Comparison of ENCODE assay signal across 8 mouse cellular contexts in genomic region chr9:109833088-109833412, GRCm38 (mm10). TPM values are rescaled to one million over a fixed set of nuclear protein-coding genes. Genes with fewer than 3 reads are reported as not detected.
DNase-seq lines count a peak whose midpoint lies in the region; ATAC-seq and TF ChIP-seq lines count a peak whose summit lies in the region.

No protein-coding gene starts in this region.

- H3K36me3 ChIP-seq in embryonic facial prominence, embryonic 13.5 days = peaks cover 34% of the 10 kb centered on the region
- no peaks in the 10 kb centered on the region for H3K36me3 ChIP-seq in intestine, embryonic 15.5 days
- no peaks in the 10 kb centered on the region for H3K36me3 ChIP-seq in myocyte (ENCODE audit: control insufficient read depth, insufficient read depth)

- peak overlapping the region; percentile 91 for H3K4me2 ChIP-seq in embryonic facial prominence, embryonic 13.5 days
- peak overlapping the region; percentile 90 for H3K4me2 ChIP-seq in intestine, embryonic 15.5 days (replicated peaks)
- peak overlapping the region; percentile 96 for H3K4me2 ChIP-seq in myocyte (ENCODE audit: low read depth)

- H3K4me1 ChIP-seq in embryonic facial prominence, embryonic 13.5 days = peaks cover 10% of the 10 kb centered on the region; the same call in 1 of the 2 replicates
- peaks cover 4% of the 10 kb centered on the region for H3K4me1 ChIP-seq in intestine, embryonic 15.5 days (replicated peaks)

- no peaks in the 10 kb centered on the region for H3K9me3 ChIP-seq in embryonic facial prominence, embryonic 13.5 days
- no peaks in the 10 kb centered on the region for H3K9me3 ChIP-seq in intestine, embryonic 15.5 days

- no peak for DNase-seq in left cerebral cortex, adult 2 months (ENCODE audit: extremely low spot score in 1 of 2, low spot score in 2 of 2)
- no peak for DNase-seq in left cerebral cortex, adult 9 months (ENCODE audit: low spot score in 2 of 2)
- no peak for DNase-seq in embryo, embryonic 10 days (ENCODE audit: low spot score)
- no peak for DNase-seq in left cerebral cortex, adult 18-20 months (ENCODE audit: low spot score in 2 of 2)
- no peak for DNase-seq in layer of hippocampus, postnatal 25 days (ENCODE audit: extremely low spot score in 1 of 2, low spot score in 1 of 2)

- H3K27ac ChIP-seq in left cerebral cortex, adult 2 months = peak overlapping the region; percentile 93
- H3K27ac ChIP-seq in embryonic facial prominence, embryonic 13.5 days = no peak overlapping the region
- no peak overlapping the region for H3K27ac ChIP-seq in intestine, embryonic 15.5 days

- WGBS in embryonic facial prominence, embryonic 13.5 days = 11% methylated on average over 6 of the region's 6 CpGs
- WGBS in intestine, embryonic 15.5 days = 6% methylated on average over 6 of the region's 6 CpGs

- TF ChIP-seq POLR2A in myocyte (IDR thresholded peaks at IDR 0.05; ENCODE audit: insufficient read length, low read depth) = no peak

- H3K9ac ChIP-seq in embryonic facial prominence, embryonic 13.5 days = peak overlapping the region; percentile 80
- H3K9ac ChIP-seq in intestine, embryonic 15.5 days = peak overlapping the region; percentile 56

- peak overlapping the region; percentile 64 for H3K4me3 ChIP-seq in left cerebral cortex, adult 2 months
- peak overlapping the region; percentile 59 for H3K4me3 ChIP-seq in embryonic facial prominence, embryonic 13.5 days
- peak overlapping the region; percentile 54 for H3K4me3 ChIP-seq in intestine, embryonic 15.5 days (replicated peaks)
- peak overlapping the region; percentile 72 for H3K4me3 ChIP-seq in myocyte

- no peaks in the 10 kb centered on the region for H3K27me3 ChIP-seq in embryonic facial prominence, embryonic 13.5 days
- no peaks in the 10 kb centered on the region for H3K27me3 ChIP-seq in intestine, embryonic 15.5 days (replicated peaks)
- H3K27me3 ChIP-seq in myocyte (ENCODE audit: control insufficient read depth, insufficient read depth, insufficient read length) = no peaks in the 10 kb centered on the region

- no peaks in the 10 kb centered on the region for H3K79me2 ChIP-seq in myocyte (ENCODE audit: control insufficient read depth, insufficient read depth)

- intact Hi-C loops in left cerebral cortex, adult 2 months (cut with DNase I) = loop anchor here (5.0 to 10.0 kb wide), 3 partner anchors 708 to 831 kb away; no protein-coding TSS in a partner anchor

- 0 out of 2 replicates have a peak, but pooled peaks have one; percentile 10 for ATAC-seq in embryonic facial prominence, embryonic 13.5 days (ENCODE audit: insufficient number of reproducible peaks, insufficient read depth, low FRiP score, low TSS enrichment, low read depth)
- ATAC-seq in intestine, embryonic 15.5 days = peak; percentile 65

- no peak for TF ChIP-seq CTCF in left cerebral cortex, adult 2 months (IDR thresholded peaks at IDR 0.05)

- H3ac ChIP-seq in myocyte (ENCODE audit: control insufficient read depth, insufficient read length) = peak overlapping the region; percentile 26

TF ChIP-seq in myocyte, 11 proteins besides CTCF, POLR2A, EP300 and RAD21:
- TF ChIP-seq USF1 (IDR thresholded peaks at IDR 0.05; ENCODE audit: low read depth) (no peak), TCF12 (IDR thresholded peaks at IDR 0.05; ENCODE audit: insufficient read depth, poor library complexity, severe bottlenecking) (no peak), MYOD1 (IDR thresholded peaks at IDR 0.05; ENCODE audit: control insufficient read depth in 1 of 3, insufficient read length in 2 of 3, low read depth in 2 of 3) (no peak), MYOG (IDR thresholded peaks at IDR 0.05; ENCODE audit: control insufficient read depth in 1 of 3, insufficient read depth in 1 of 3, insufficient read length in 2 of 3, low read depth in 2 of 3) (no peak), CEBPB (IDR thresholded peaks at IDR 0.05; ENCODE audit: insufficient read depth, poor library complexity, severe bottlenecking) (no peak), REST (IDR thresholded peaks at IDR 0.05; ENCODE audit: insufficient read depth, insufficient read length) (no peak), SRF (IDR thresholded peaks at IDR 0.05; ENCODE audit: control insufficient read depth, insufficient read length, low read depth) (no peak), MAX (IDR thresholded peaks at IDR 0.05; ENCODE audit: low read depth) (no peak), TCF3 (IDR thresholded peaks at IDR 0.05; ENCODE audit: insufficient read length, low read depth) (no peak)
TF ChIP-seq in myocyte: peak in this region for 0.

RNA-seq across cellular contexts. Expression of gene Nme6, which starts 0.5 kb away (rescaled TPM):
- 10 to 100 TPM; 10.6 to 11.2 TPM for total RNA-seq in left cerebral cortex, adult 2 months (2021)
- polyA plus RNA-seq in embryonic facial prominence, embryonic 13.5 days (2015; fragmentation: Nextera tagmentation; extraction: Ambion mirVana) = 64.9 and 70.9 TPM in 2 replicates
- polyA plus RNA-seq in intestine, embryonic 15.5 days (2015; fragmentation: Nextera tagmentation; extraction: Ambion mirVana) = 88.4 and 96.6 TPM in 2 replicates
- 32.2 TPM for polyA plus RNA-seq in myocyte (2012; fragmentation: generic; extraction: Trizol)
- 10 to 100 TPM in 1 of 2 experiments, 1 to 10 TPM in 1; 7.3 to 10.1 TPM for total RNA-seq in left cerebral cortex, adult 18-20 months (2021)
- total RNA-seq in layer of hippocampus, postnatal 25 days (2021) = 1 to 10 TPM; 8.7 to 9.1 TPM

RNA-seq across cellular contexts. Expression of gene Camp, which starts 16.4 kb away (rescaled TPM):
- total RNA-seq in left cerebral cortex, adult 2 months (2021) = not detected
- polyA plus RNA-seq in embryonic facial prominence, embryonic 13.5 days (2015; fragmentation: Nextera tagmentation; extraction: Ambion mirVana) = 0.76 and 3.4 TPM in 2 replicates
- 2.9 and 5.3 TPM in 2 replicates for polyA plus RNA-seq in intestine, embryonic 15.5 days (2015; fragmentation: Nextera tagmentation; extraction: Ambion mirVana)
- polyA plus RNA-seq in myocyte (2012; fragmentation: generic; extraction: Trizol) = not detected
- under 1 TPM in 1 of 2 experiments, not detected in 1; 0.51 TPM for total RNA-seq in left cerebral cortex, adult 18-20 months (2021)
- total RNA-seq in layer of hippocampus, postnatal 25 days (2021) = not detected

RNA-seq across cellular contexts. Expression of gene Spink8, which starts 21.0 kb away (rescaled TPM):
- 1 to 10 TPM; 2.6 to 3.4 TPM for total RNA-seq in left cerebral cortex, adult 2 months (2021)
- not detected in 2 replicates for polyA plus RNA-seq in embryonic facial prominence, embryonic 13.5 days (2015; fragmentation: Nextera tagmentation; extraction: Ambion mirVana)
- polyA plus RNA-seq in intestine, embryonic 15.5 days (2015; fragmentation: Nextera tagmentation; extraction: Ambion mirVana) = not detected in 2 replicates
- not detected for polyA plus RNA-seq in myocyte (2012; fragmentation: generic; extraction: Trizol)
- 1 to 10 TPM; 2.3 to 4.3 TPM for total RNA-seq in left cerebral cortex, adult 18-20 months (2021)
- total RNA-seq in layer of hippocampus, postnatal 25 days (2021) = 10 to 100 TPM; 65.0 to 68.7 TPM

RNA-seq across cellular contexts. Expression of gene Cdc25a, which starts 42.3 kb away (rescaled TPM):
- 1 to 10 TPM; 5.5 to 6.9 TPM for total RNA-seq in left cerebral cortex, adult 2 months (2021)
- polyA plus RNA-seq in embryonic facial prominence, embryonic 13.5 days (2015; fragmentation: Nextera tagmentation; extraction: Ambion mirVana) = 33.2 and 35.1 TPM in 2 replicates
- 32.1 and 32.5 TPM in 2 replicates for polyA plus RNA-seq in intestine, embryonic 15.5 days (2015; fragmentation: Nextera tagmentation; extraction: Ambion mirVana)
- 6.1 TPM for polyA plus RNA-seq in myocyte (2012; fragmentation: generic; extraction: Trizol)
- 1 to 10 TPM; 5.4 to 6.6 TPM for total RNA-seq in left cerebral cortex, adult 18-20 months (2021)
- 1 to 10 TPM; 4.3 to 5.6 TPM for total RNA-seq in layer of hippocampus, postnatal 25 days (2021)

RNA-seq across cellular contexts. Expression of gene Fbxw27, which starts 42.6 kb away (rescaled TPM):
- not detected for total RNA-seq in left cerebral cortex, adult 2 months (2021)
- not detected in 2 replicates for polyA plus RNA-seq in embryonic facial prominence, embryonic 13.5 days (2015; fragmentation: Nextera tagmentation; extraction: Ambion mirVana)
- not detected in 2 replicates for polyA plus RNA-seq in intestine, embryonic 15.5 days (2015; fragmentation: Nextera tagmentation; extraction: Ambion mirVana)
- not detected for polyA plus RNA-seq in myocyte (2012; fragmentation: generic; extraction: Trizol)
- total RNA-seq in left cerebral cortex, adult 18-20 months (2021) = not detected
- total RNA-seq in layer of hippocampus, postnatal 25 days (2021) = not detected

Comparison
In these comparisons a context has a peak if more than half of its experiments do, and no peak if none do; other contexts are left out.
1. RNA of gene Spink8, which starts 21.0 kb away (total RNA-seq): 65.0 to 68.7 TPM in layer of hippocampus, postnatal 25 days; 2.3 to 4.3 TPM in left cerebral cortex, adult 18-20 months and 2.6 to 3.4 TPM in left cerebral cortex, adult 2 months; every median in the first group is over 10 times any median in the second.
2. Peak in every context shown above with its lines, with median percentiles within 50 percentile points of each other: H3K4me3 ChIP-seq and H3K4me2 ChIP-seq.